Mouse (Mus musculus) right cerebral cortex, postnatal 25 days (tissue): ENCODE results near the gene Tubg2.
A peak's percentile ranks its signal among the peaks of the same experiment; 100 is the strongest.
"Not testable (repeated sequence)": the region's sequence is repeated elsewhere in the genome, so short reads cannot be mapped to it uniquely, and the experiment has no call there.

Experiments used
- DNase-seq: peaks from one replicate; pipeline ENCODE4 v3.0.0; 2022

The Tubg2 gene

GRCm38 (mm10) chr11:101155728-101156371 is at the start of gene Tubg2:
Gene Tubg2, plus strand, starts transcription at chr11:101155907.
- peak; percentile 87 for DNase-seq

DNA sequence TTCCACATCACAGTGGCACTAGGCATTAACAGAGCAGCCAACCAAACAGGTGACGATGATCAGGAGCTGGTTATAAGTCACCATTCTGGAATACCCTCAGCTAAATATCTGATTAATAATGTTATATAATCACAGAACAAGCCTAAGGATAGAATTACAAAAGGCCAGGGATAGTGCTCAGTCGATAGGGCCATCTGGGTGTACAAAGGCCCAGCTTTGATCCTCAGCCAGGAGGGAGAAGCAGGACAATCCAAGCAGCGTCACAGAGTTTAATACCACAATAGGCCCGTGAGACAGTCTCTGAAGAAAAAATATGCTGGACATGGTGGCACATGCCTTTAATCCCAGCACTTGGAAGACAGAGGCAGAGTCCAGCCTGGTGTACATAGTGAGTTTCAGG is 46.4 kb upstream of the Tubg2 start:
- DNase-seq: no peak

GRCm38 (mm10) chr11:101110708-101111107 is 45.0 kb upstream of the Tubg2 start:
- DNase-seq: no peak

- no peak for DNase-seq
Observed at GRCm38 (mm10) chr11:101111178-101111577, 44.5 kb upstream of the Tubg2 start.

DNA sequence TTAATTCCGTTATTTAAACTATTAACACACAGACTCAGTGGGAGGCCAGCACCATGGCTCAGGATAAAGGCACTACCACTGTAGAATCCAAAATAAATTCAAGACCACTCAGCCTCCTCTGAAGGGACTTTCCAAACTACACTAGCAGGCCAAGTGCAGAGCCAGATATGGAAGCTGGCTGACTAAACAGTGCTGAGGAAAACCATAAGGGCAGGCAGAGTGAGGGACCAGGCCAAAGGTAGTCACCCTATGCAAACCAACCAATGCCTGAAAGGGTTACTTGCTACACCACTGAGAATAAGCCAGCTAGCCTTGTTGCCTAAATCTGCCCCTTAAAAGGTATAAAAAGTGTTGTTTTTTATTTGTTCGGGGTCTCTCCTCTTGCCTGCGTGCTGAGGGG is 43.5 kb upstream of the Tubg2 start:
- DNase-seq: no peak

- DNase-seq: no peak
Observed at GRCm38 (mm10) chr11:101115564-101115963, 40.1 kb upstream of the Tubg2 start.

- DNase-seq: no peak
Observed at GRCm38 (mm10) chr11:101118105-101118504, 37.6 kb upstream of the Tubg2 start.

DNA sequence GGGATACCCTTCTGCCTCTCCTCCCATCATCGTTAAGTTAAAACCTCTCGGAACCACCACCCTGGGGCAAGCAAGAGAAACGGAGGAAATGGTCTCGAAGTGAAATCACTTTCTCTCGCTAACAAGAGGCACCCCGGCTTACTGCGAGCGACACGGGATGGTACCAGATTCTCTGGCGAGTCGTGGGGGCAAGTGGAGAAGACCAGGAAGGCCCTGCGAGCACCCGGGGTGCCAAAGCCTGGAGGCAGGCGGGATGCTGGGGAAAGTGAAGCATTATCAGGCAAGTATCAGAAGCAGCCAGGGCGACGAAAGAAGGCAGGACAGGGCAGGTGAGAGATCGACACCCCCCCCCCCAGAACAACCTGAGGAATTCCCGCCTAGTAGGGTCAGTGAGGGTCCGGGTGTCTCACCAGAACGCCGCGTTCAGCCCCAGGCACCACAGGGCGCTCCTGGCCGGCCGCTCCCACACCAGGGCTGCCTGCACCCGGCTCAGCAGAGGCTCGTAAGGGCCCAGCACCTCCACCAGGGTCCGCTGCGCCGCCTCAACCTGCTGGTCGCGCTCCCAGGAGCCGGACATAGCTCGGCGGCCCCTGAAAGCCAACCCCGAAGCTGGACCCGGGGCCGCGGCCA is 36.5 kb upstream of the Tubg2 start:
- DNase-seq: no peak

GRCm38 (mm10) chr11:101119761-101120544 is 35.8 kb upstream of the Tubg2 start, which contains the start of the genes Retreg3 and Tubg1:
Gene Retreg3, minus strand, starts transcription at chr11:101119893.
Gene Tubg1, plus strand, starts transcription at chr11:101119938.
- peak; percentile 98 for DNase-seq

DNA sequence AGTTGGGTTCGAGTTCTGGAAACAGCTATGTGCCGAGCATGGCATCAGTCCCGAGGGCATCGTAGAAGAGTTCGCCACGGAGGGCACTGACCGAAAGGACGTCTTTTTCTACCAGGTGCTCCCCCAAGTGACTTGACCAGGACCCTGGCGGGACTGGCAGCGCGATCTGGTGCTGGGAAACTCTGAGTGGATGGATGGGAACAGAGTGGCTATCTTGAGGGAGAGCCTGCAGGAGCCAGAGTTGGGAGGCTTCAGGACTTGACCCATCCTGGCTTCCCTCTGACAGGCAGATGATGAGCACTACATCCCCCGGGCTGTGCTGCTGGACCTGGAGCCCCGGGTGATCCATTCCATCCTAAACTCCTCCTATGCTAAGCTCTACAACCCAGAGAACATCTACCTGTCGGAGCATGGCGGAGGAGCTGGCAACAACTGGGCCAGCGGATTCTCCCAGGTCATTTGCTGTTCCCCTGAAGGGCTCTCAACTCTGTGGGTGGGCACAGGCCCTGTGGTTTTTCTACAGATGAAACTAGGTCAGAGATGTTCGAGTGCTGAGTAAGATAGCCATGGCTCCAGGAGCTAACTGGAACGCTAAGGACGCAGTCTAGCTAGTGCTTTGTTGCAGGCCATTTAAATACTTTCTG is 35.0 kb upstream of the Tubg2 start:
- no peak for DNase-seq

GRCm38 (mm10) chr11:101124494-101124893 is 31.2 kb upstream of the Tubg2 start:
- not testable (repeated sequence) for DNase-seq

- DNase-seq: not testable (repeated sequence)
Observed at GRCm38 (mm10) chr11:101125008-101125407, 30.7 kb upstream of the Tubg2 start.

DNA sequence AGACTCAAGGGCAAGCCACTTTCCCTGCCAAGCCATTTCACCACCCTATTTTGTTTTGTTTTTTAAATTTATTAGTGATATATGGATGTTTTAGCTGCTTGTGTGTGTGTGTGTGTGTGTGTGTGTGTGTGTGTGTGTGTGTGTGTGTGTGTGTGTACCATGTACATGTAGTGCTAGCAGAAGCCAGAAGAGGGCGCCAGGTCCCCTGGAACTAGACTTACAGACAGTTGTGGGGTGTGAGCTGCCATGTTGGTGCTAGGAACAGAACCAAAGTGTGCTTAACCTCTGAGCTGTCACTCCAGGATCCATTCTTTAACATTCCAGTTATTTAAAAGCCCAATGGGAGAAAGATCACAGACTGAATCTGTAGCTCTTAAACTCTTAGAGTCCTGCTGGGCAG is 28.6 kb upstream of the Tubg2 start:
- no peak for DNase-seq

DNA sequence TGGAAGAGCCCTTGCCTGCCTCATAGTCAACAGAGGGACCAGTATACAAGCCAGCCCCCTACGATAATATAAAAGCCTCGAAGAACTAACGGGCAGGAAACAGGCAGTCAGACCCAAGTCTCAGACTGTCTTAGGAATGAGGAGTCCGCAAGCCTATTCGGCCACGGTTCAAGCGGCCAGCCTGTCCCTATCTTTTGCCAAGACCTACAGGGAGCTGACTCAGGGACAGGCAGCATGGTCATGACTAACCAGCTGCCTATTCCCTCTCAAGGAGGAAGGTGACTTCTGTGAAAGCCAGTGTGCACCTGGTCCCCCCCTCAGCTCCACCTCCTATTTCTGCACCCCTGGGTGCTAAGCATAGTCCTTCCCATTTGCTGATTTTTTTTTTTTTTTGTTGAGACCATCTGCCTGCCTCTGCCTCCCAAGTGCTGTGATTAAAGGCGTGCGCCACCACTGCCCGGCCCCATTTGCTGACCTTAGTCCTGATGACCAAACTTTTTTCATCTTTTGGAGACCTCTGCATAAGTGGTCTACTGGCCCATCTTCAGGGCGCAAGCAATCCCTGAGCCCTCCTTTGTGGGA is 26.6 kb upstream of the Tubg2 start:
- no peak for DNase-seq

GRCm38 (mm10) chr11:101130056-101130756 is 25.5 kb upstream of the Tubg2 start:
- no peak for DNase-seq

DNA sequence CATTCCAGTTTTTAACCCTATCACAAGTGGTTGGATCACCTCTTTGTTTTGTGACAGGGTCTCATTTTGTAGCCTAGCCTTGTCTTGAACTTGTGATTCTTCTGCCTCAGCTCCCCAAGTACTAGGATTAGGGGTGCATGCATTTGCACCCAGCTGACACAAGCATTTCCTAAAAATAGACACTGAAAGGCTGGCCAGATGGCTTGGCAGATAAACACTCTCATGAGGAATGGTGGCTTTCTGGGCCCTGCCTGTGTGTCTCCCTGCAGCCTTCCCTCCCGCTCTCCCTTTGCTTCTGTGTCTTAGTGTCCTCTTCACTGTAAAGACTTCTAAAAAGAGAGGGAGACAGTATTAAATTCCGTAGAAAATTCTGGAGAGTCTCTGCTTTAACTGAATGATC is 24.5 kb upstream of the Tubg2 start:
- DNase-seq: no peak

GRCm38 (mm10) chr11:101131701-101132100 is 24.0 kb upstream of the Tubg2 start:
- no peak for DNase-seq

DNA sequence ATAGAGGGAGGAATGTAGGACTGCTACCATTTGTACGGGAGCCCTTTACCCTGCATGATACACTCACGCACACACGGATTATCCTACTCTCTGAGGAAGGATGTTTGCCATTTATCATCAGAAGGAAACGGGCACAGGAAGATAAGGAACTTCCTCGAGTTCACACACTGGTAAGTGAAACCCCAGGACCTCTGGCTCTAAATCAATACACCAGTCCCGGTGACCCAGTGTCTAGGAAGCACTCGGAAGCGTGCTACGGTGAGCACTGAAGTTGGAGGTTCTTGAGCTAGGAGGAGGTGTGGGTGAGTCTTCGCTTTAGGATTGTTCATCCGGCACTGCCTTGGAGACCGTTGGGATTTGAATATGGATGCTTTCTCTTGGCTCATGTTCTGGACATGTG is 22.7 kb upstream of the Tubg2 start:
- DNase-seq: no peak

- no peak for DNase-seq
Observed at GRCm38 (mm10) chr11:101134217-101134865, 21.4 kb upstream of the Tubg2 start.

DNA sequence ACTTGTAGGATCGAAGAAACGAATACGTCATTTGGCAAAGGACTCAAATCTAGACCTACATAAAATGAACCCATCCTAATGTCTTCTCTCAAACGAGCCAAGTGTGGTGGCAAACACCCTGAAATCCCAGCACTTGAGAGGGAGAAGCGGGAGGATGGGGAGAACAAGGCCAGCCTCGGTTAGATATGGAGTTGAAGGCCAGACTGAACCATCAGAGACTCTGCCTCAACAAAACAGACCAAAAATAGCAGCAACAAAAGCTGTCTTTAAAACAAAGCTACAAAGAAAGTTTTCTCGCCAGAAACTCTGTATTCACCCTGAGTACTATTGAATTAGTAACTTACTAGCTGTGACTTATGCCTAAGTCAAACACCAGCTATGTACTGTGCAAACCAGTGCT is 18.7 kb upstream of the Tubg2 start:
- DNase-seq: no peak

- no peak for DNase-seq
Observed at GRCm38 (mm10) chr11:101138536-101139181, 17.0 kb upstream of the Tubg2 start.
